Mouse (Mus musculus) brain, embryonic 14.5 days (tissue): ENCODE measurements at regions not wholly inside any gene's neighbourhood (a gene's known extent, or its start where the extent isn't known, plus 50 kb on each side); places are given as distances from the start of the nearest gene placed in this dataset.

Source experiments
- DNase-seq: peaks from one replicate; pipeline ENCODE4 v3.0.0-alpha.2; 2011; ENCODE audit warnings: low read depth
- CTCF ChIP-seq: fragments of 200-500 bp; IDR thresholded peaks from 2 replicates; pipeline ENCODE4 v1.5.1; 2012; ENCODE audit warnings: inconsistent platforms, mild to moderate bottlenecking, moderate library complexity, borderline replicate concordance; ENCODE audit not compliant: insufficient read depth, insufficient read length; ENCODE audit errors: extremely low read depth
- POLR2A ChIP-seq: fragments of 200-500 bp; IDR thresholded peaks from 2 replicates; pipeline ENCODE4 v1.6.1; 2012; ENCODE audit warnings: mild to moderate bottlenecking, inconsistent platforms, borderline replicate concordance; ENCODE audit not compliant: poor library complexity, insufficient read depth, insufficient read length, severe bottlenecking; ENCODE audit errors: extremely low read depth

- TF ChIP-seq POLR2A: no peak
- no peak for TF ChIP-seq CTCF
- DNase-seq: peak; percentile 80
These were observed 455.8 kb upstream of the Tle4 start for GRCm38 (mm10) chr19:15053582-15054141.

- peak; percentile 71 for DNase-seq
- TF ChIP-seq CTCF: no peak
- TF ChIP-seq POLR2A: no peak
These were observed 454.9 kb upstream of the Tle4 start for GRCm38 (mm10) chr19:15052642-15053239.

DNA sequence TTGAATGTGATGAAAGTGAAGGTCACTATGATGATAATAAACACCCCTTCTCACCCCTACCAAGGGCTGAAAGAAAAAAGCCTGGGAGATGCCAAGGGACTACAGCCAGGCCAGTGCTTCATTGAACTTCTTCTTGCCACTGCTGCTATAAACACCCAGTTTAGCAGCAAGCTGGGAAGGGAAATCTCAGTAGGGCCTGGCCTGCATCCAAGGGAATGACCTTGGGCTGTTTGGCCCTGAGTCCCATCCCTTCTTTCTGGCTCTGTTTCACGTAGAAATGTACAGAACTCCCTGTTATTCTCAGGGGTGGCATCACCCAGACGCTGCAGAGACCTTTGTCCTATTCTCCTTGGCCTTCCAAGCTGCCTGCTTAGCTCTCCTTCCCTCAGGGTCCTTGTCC, 450.0 kb upstream of the Tle4 start:
- DNase-seq: no peak
- no peak for TF ChIP-seq CTCF
- no peak for TF ChIP-seq POLR2A

DNA sequence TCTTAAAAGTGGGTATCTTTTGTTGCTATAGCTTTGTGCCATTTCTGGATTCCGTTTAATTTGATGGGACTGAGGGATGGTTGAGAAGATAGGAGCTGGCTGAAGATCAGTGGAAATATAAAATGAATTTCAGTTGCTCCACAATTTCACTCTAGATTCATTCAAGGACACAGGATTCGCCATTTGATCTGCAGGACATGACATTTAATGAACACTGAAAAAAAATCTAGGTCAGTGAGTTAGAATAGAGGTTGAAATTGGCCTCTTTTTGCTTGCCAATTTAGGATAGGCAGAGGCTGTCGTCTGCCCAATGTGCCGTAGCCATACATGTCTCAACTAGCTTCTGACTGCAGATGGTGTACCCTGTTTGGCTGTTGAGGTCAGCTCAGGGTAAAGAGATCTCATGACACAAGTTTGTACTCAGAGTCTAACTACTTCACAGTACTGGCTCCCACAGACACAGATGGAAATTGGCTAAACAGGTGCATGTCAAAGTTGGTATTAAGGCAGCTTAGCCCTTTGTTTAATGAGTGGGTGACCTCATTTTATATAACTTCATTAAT, 449.5 kb upstream of the Tle4 start:
- DNase-seq: no peak
- TF ChIP-seq POLR2A (no peak), CTCF (no peak)

DNA sequence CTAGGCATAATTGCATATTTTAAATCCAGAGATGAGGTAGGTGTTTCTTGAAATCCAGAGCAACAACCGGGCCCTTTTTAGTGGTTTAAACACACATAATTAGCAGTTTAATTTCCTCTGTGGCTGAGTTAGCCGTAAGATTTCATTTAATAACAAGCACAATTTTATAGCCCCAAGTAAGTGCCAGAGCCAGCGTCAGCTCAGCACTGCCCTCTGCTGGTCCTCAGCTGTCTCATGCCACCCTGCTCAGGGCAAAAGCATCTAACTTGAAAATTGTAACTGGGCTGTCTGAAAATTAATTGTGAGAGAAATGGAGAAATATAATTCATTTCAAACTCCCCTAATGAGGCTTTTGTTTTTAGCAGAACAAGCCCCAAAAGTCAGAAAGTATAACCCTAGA, 437.7 kb upstream of the Tle4 start:
- no peak for TF ChIP-seq POLR2A
- TF ChIP-seq CTCF: peak; percentile 96
- DNase-seq: peak; percentile 90

DNA sequence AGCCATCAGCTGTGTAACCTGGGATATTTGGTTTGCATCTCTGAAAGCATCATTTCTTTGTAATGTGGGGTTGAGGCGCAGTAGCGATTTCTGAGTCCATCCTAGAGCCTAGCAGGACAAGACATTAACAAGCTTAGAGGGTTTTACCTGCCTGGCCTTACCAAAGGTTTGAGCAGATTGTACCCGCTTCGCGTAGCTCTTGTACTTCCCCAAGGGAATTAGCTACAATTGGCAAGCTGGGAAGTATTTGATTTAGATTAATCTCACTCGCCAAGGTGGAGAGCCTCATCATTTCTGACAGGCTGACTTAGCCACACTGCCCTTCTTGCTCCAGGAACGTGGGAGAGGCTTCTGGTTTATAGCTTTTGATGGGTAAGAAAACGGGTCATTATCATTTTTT, 436.1 kb upstream of the Tle4 start:
- TF ChIP-seq CTCF: no peak
- no peak for TF ChIP-seq POLR2A
- DNase-seq: peak; percentile 47

DNA sequence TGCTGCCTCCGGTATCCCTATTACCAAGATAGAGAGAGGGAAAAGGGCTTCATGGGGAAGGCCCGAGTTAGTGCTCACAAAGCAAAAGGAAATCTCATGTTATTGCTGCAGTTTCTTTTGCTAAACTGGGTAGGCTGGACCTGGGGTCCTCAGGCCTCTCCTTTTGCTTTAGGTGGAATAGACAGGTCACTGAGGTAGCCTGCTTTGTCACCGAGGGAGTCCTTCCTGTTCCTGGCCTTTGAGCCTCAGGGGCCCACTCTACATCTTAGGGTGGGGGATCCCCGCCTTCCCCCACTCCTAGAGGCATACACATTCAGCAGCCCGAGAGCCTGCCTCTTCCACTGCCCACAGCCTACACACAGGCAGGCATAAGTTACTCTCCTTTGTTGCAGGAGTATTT, 435.5 kb upstream of the Tle4 start:
- DNase-seq: no peak
- TF ChIP-seq POLR2A (no peak), CTCF (no peak)

DNA sequence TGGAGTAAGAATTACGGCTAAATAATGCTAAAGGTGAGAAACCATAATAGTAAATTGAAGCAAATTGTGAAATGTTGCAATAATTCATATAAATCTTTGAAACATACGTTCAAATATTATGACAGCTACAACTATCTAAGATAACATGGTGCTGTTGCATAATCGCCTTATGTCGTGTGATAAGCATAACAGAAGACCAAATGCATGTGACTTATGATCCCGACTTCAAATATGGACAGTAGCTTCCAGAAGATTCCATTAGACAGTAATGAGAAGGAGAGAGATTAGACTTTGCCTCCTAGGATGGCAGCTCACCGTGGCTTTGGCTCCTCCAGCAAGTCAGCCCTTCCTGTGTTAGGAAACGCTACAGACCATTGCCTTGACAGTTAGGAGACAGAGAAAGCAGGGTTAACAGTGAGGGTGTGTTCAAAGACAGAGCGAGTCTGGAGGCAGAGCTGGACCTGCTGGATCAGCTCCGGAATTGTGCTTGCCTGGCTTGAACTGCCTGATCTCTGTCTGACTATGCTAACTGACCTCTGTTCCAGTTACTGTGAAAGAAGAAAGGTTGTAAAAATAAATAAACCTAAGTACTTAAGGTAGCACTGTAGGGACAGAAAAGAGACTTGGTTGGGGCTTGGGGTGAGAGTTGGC, 434.6 kb upstream of the Tle4 start:
- peak; percentile 11 for DNase-seq
- no peak for TF ChIP-seq POLR2A
- TF ChIP-seq CTCF: no peak

DNA sequence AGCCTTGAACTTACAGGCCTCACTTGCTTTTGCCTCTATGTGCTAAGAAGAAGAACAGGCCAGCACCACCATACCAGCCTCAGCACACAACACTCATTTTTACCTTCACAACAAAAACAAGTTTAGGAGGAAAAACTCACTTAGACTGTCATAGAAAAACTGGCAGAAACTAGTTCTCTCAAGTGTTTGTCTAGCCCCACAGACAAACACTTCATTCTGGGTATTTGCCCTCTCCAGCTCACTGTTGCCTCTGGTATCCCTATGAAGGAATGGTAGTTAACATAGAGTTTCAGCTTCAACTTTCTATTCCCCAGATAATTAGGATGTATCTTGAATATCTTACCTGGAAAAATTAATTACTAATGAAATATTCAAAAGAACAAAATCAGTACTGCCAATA, 433.6 kb upstream of the Tle4 start:
- DNase-seq: no peak
- no peak for TF ChIP-seq POLR2A
- TF ChIP-seq CTCF: no peak

GRCm38 (mm10) chr19:15003596-15003995, 405.7 kb upstream of the Tle4 start:
- TF ChIP-seq POLR2A (no peak), CTCF (no peak)
- DNase-seq: no peak

DNA sequence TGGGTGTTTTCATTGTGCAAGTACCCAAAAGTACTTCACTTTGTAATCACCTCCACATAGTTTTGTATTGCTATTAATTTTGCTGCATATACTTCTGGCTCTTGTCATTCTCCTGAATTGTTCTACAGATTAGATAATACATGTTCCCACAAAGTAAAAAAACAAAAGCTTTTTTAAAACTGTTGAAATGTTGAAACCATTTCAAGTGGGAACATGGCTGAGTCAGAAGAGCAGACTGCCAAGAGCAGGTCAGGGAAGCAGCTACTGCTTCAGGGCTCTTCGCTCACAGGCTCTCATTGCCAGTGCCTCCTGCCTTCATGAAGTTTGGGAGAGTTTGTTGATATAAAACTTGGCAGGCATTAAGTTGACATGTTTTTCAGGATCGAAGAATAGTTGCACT, 395.5 kb upstream of the Tle4 start:
- TF ChIP-seq POLR2A: no peak
- TF ChIP-seq CTCF: no peak
- no peak for DNase-seq
